Mouse (Mus musculus): ENCODE results near the gene Lrrk1. TPM values are rescaled to one million over a fixed set of nuclear protein-coding genes. Genes with fewer than 3 reads are reported as not detected.

The Lrrk1 gene
- total RNA-seq, 2 experiments from 2014 or later: 20.2 to 20.9 TPM

DNA sequence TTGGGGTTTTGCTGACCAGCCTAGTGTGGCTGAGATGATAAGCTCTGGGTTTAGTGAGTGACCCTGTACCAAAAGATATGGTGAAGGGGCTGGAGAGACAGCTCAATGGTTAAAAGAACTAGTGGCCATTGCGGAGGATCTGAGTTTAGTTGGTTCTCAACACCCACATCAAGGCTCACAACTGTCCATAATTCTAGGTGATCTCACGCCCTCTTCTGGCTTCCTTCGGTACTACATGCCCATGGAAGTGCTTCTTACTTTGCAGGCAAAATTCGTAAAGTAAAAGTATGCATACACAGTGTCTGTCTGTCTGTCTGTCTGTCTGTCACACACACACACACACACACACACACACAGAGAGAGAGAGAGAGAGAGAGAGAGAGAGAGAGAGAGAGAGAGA, 45.8 kb downstream of the Lrrk1 start:
- DNase-seq (ENCODE audit: low spot score in 2 of 2): peak in 1 of 2 experiments; percentile 53

- no peak for DNase-seq (ENCODE audit: low spot score in 2 of 2)
Observed at GRCm38 (mm10) chr7:66340044-66340443, 48.1 kb downstream of the Lrrk1 start.

DNA sequence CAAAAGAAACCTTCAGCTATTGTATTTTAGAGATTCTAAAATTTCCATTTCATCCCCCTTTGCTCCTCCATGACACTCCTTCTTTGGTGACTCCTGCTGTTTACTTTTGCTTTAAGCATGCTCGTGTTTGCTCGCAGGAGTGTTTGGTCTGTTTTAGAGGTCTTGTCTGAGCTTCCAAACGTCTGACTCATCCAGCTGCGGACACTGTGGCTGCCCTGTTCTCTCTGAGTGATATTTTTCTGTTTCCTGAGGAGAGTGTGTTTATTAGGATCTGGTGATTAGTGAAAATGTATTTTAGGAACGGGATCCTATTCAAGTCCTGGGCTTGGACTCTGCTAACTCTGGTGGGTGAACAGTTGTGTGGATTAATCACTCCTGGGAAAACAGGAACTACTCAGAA, 48.5 kb downstream of the Lrrk1 start:
- DNase-seq (ENCODE audit: low spot score in 2 of 2): no peak

GRCm38 (mm10) chr7:66336955-66337354, 51.2 kb downstream of the Lrrk1 start:
- DNase-seq (ENCODE audit: low spot score in 2 of 2): no peak

DNA sequence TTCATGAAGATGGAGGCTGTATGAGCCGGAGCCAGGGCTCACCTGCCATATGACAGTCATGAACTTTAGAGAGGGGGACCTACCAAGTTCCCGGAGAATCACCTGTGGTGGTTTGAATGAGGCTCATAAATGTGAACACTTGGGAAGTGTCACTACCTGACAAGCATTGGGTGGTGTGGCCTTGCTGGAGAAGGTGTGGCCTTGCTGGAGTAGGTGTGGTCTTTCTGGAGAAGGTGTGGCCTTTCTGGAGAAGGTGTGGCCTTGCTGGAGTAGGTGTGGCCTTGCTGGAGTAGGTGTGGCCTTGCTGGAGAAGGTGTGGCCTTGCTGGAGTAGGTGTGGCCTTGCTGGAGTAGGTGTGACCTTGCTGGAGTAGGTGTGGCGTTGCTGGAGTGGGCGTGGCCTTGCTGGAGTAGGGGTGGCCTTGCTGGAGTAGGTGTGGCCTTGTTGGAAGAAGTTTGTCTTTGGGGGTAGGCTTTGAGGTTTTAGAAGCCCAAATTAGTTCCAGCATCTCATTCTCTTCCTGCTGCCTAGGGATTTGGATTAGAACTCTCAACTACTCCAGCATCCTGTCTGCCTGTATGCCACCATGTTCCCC, 54.1 kb downstream of the Lrrk1 start:
- DNase-seq (ENCODE audit: low spot score in 2 of 2): no peak

GRCm38 (mm10) chr7:66332340-66332739, 55.8 kb downstream of the Lrrk1 start:
- no peak for DNase-seq (ENCODE audit: low spot score in 2 of 2)

- DNase-seq (ENCODE audit: low spot score in 2 of 2): no peak
Observed at GRCm38 (mm10) chr7:66330610-66331009, 57.5 kb downstream of the Lrrk1 start.

DNA sequence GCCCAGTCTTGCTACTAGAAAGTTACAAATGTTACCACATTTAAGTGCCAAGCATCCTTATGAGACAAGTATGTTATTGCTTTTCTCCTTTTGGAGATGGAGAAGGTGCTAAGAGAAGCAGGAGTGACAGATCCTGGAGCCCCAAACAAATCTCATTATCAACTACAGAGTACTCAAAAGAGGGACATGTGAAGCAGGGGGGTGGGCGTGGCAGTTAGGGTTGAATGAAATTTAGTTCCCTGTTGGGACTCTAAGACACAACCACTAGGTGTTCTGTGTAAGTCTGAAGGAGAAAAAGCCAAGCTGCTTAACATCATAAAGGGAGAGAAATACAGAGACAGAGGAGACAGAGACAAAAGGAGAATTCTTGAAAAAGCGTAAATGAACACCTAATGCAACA, 60.6 kb downstream of the Lrrk1 start:
- DNase-seq (ENCODE audit: low spot score in 2 of 2): no peak

DNA sequence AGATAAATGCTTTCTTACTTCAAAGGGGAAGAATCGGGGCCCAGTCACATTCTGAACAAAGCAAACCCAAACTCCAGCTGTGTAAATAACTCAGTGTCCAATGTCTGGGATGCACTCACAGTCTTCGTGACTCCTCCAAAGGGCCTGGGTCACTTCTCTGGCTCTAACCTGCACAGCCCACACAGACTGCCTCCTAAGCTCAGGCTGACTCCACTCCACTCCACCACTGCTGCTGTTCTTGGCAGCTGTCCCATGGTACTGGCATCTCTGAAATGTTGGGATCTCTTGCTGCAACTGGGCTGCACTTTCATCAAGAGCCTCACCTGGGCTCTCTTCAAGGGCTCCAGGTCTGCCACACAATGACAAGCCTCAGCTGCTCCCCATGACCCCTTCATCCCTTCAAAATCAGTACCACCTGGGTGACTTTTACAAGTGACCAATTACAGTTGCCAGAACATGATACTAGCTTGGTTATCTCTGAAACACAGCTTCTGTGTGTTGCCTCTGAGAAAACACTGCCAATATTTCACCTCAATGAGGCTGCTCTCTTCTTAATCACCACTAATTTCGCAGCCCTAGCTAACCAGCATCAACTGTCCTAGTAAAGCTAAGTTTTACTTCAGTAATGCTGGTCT, 62.6 kb downstream of the Lrrk1 start:
- DNase-seq (ENCODE audit: low spot score in 2 of 2): no peak

DNA sequence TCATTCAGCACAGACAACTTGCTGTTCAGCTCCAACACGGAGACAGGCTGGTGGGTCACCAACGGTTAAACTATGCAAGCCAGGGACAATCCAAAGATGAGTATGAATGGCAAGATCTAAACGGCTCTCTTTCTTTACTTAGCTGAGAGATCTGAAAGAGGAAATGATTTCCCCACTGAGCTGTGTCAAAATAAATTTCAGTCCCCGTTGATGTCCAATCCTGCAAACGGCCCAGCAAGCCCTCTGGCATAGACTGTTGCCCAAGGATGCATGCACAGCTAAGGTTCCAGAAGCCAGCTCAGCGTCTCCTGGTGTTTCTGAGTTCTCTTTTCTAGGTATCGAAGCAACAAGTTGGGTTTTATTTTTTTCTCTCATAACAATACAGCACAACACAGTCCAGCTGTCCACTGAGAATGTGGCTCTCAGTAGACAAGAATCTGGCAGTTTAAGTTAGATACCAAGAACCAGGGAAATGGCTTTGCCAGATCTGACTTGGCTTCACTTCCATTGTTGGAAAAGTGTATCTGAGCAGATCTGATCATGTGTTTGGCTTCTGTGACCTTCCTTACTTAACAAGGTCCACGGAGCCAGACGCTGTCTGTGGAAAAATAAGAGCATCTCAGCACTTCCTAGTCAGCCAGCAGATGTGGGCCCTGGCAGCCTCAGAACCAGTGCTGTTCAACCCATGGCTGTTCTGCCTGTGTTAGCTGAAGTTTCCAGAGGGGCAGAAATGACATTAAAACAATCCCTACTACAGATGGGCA, 64.7 kb downstream of the Lrrk1 start:
- DNase-seq (ENCODE audit: low spot score in 2 of 2): no peak

- no peak for DNase-seq (ENCODE audit: low spot score in 2 of 2)
Observed at GRCm38 (mm10) chr7:66320996-66321395, 67.2 kb downstream of the Lrrk1 start.

DNA sequence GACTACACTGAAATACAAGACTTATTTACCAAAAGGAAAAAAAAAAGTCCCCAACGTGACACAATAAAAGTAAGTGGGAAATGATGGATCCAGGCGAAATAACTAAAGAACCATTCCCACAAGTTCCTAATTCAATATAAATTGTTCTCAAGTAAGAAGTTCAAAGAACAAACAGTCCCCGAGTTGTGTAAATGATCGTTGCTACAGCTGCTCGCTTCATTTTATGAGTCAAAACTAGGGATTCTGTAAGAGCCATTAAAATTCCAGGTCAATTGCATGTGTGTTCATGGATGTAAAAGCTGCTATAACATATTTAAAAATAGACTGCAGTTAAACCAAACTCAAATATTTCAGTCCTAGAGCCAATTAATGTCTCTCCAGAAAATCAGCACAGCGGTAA, 70.0 kb downstream of the Lrrk1 start:
- no peak for DNase-seq (ENCODE audit: low spot score in 2 of 2)

GRCm38 (mm10) chr7:66310670-66311656, 77.2 kb downstream of the Lrrk1 start:
- DNase-seq (ENCODE audit: low spot score in 2 of 2): no peak

GRCm38 (mm10) chr7:66309950-66310669, 78.0 kb downstream of the Lrrk1 start:
- DNase-seq (ENCODE audit: low spot score in 2 of 2): peak in 1 of 2 experiments; percentile 26

DNA sequence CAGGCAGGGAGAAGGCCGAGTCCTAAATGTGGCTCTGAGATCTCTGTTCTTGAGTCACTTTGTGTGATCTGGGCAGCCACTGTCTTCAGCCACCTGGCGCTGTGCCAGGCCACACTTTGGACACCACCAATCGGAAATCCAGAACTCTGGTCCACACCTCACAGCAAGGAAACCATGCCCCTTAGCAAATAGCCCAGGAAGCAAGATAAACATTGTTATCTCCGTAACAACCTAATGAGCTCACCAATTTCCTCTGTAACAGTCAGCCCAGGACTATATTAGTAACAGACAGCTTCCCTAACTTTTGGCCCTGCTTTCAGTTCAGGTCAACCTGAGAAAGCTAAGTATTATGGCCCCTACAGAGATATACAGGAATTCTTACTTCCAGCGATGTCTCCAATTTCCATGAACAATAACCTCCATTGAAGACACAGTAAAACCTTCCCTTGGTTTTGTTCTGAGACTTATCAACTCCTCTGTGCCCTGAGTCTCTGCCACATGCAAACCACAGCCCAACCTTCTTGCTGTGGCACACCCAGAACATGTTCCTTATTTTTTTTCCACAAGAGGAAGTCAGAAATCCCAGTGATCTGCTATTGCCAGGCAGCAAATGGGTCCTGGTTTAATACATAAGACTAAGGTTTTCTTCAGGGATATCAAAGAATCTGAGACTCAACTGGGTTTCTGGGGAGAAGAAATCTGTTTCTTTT, 78.8 kb downstream of the Lrrk1 start:
- DNase-seq (ENCODE audit: low spot score in 2 of 2): no peak

DNA sequence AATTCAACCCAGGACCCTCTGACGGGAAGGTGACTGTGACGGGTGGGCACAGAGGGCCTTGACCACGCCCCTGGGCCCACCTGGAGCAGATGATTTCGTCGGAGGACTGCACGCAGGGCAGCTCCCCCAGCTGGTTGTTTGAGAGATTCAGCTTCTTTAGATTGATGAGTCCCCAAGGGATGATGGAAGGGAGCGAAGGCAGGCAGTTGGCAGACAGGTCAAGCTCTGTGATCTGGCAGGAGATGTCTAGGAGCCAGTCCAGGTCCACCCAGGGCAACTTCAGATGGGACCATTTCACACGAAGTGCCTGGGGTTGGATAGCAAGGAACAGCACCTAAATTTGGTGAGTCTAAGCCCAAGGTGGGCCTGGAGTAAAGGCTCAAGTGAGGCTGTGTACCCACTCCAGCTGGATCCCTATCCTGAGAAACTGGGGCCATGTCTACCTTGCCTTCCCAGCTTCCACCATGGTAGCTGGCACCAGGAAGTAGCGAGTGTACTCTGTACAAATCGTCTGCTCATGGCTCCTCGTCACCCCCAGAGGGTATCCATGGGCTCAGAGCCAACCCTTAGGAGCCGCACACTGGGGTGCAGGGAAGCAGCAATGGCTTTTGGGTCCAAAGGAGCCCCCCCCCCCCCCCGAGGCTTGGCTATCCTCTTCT, 79.4 kb downstream of the Lrrk1 start:
- no peak for DNase-seq (ENCODE audit: low spot score in 2 of 2)

DNA sequence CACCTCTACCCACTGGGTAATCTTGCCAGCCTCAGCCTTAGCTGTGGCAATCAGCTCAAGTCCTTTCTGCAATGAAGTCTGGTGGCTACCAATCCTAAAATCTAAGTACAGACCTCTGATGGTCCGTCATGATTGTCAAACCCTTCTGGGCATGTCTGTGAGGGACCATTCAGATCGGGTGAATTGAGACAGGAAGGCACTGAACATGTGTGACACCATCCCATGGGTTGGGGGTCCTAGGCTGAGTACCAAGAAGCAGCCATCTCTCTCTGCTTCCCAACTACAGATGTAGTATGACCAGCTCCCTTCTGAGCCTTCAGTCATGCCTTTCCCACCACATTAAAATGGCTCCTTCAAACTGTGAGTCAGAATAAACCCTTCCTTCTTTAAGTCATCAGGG, 80.4 kb downstream of the Lrrk1 start:
- DNase-seq (ENCODE audit: low spot score in 2 of 2): no peak

DNA sequence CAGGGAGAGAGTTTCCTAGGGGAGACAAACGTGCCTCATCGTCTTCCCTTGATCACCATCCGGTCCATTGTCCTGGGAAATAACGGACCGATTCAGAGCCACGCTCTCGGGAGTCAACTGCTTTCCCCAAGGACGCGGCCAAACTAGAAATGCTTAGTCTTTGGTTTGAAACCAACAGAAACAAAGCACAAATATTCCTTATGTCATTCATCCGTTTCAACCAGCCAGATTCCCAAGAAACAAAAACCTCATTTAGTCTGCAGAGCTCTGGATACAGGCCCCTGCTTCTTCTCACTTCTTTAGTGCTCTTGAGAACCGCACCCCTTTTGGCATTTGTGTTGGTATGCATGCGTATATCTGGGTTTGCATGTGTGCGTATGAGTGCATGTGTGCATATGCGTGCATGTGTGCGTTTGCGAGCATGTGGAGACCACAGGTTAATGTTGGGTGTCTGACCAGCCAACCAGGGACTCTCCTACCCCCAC, 82.4 kb downstream of the Lrrk1 start:
- DNase-seq (ENCODE audit: low spot score in 2 of 2): no peak

DNA sequence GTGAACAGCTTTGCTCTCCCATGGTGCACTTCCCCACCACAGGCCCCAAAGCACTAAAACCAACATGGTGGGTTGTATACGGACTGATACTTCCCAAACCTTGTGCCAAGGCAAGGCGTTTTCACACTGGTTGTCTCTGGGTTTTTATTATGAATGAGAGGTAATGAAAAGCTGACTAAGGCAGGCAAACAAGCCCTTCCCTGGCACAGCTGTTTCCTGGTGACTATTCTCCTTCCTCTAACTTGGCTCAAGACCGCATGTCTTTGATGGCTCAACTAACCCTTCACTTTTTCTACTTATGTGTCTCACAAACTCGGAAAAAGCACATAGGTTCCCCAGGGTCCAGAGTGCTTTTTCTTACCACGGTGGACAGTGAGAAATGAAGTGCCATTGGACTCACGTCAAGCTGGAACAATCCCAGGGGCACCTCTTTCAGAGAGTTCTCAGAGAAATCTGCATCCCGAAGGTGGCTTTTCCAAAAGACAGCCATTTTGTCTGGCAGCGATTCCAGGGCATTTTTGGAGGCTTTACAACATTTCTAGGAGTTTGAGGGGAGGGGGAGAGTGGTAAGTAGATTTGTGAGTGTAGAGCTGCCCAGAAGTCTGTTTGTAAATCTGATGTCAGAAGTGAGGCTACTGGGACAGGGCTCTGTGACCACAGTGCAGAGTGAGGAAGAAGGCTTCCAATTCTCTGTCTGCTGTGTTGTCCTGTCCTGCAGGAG, 83.0 kb downstream of the Lrrk1 start:
- no peak for DNase-seq (ENCODE audit: low spot score in 2 of 2)

Data from adrenal gland, postnatal 4 days (tissue).